Mouse (Mus musculus) megakaryocyte, adult 5-6 weeks (primary cell): ENCODE results near the gene Afg1l. TPM values are rescaled to one million over a fixed set of nuclear protein-coding genes. Genes with fewer than 3 reads are reported as not detected.

Experiments
- ATAC-seq: 2 replicates; pipeline ENCODE4 v1.8.0; 2016; ENCODE audit warnings: mild to moderate bottlenecking, inconsistent platforms; ENCODE audit not compliant: poor library complexity, severe bottlenecking
- total RNA-seq, 2 experiments: library from RNA; stranded (forward) in 1 of 2; stranded (reverse) in 1 of 2; fragments of 153-499, 151-499 nt in 1 of 2; fragments of 221-1000, 200-1000 nt in 1 of 2; gene quantifications; 2 replicates each; pipeline versions ENCODE4 v1.2.3 to v1.2.4; 2015 to 2017

Gene Afg1l
- total RNA-seq, 2 experiments from 2014 or later = 2.8 to 3.3 TPM

GRCm38 (mm10) chr10:42299967-42300366 is 178.4 kb downstream of the Afg1l start:
- no peak for ATAC-seq

GRCm38 (mm10) chr10:42299426-42299825 is 178.9 kb downstream of the Afg1l start:
- no peak for ATAC-seq

GRCm38 (mm10) chr10:42297954-42298353 is 180.4 kb downstream of the Afg1l start:
- no peak for ATAC-seq

GRCm38 (mm10) chr10:42297109-42297508 is 181.3 kb downstream of the Afg1l start:
- no peak for ATAC-seq

GRCm38 (mm10) chr10:42296559-42296958 is 181.8 kb downstream of the Afg1l start:
- no peak for ATAC-seq

- ATAC-seq = no peak
These were observed 183.3 kb downstream of the Afg1l start for GRCm38 (mm10) chr10:42295028-42295427.

- no peak for ATAC-seq
These were observed 184.0 kb downstream of the Afg1l start for GRCm38 (mm10) chr10:42294392-42294791.

GRCm38 (mm10) chr10:42293877-42294276 is 184.5 kb downstream of the Afg1l start:
- ATAC-seq = peak; percentile 79

GRCm38 (mm10) chr10:42291360-42291759 is 187.0 kb downstream of the Afg1l start:
- peak; percentile 69 for ATAC-seq

GRCm38 (mm10) chr10:42287666-42288065 is 190.7 kb downstream of the Afg1l start:
- no peak for ATAC-seq

- no peak for ATAC-seq
These were observed 200.0 kb downstream of the Afg1l start for GRCm38 (mm10) chr10:42278307-42278850.

- peak; percentile 67 for ATAC-seq
These were observed 200.7 kb downstream of the Afg1l start for GRCm38 (mm10) chr10:42277476-42278306.

GRCm38 (mm10) chr10:42276507-42277345 is 201.6 kb downstream of the Afg1l start, which contains the start of gene Foxo3:
Gene Foxo3, minus strand, starts transcription at chr10:42276755.
- ATAC-seq = peak; percentile 53

- peak; percentile 1 for ATAC-seq
These were observed 202.4 kb downstream of the Afg1l start for GRCm38 (mm10) chr10:42275871-42276501.

- ATAC-seq = no peak
These were observed 202.9 kb downstream of the Afg1l start for GRCm38 (mm10) chr10:42275401-42275870.

GRCm38 (mm10) chr10:42274712-42275400 is 203.5 kb downstream of the Afg1l start:
- ATAC-seq = no peak

- ATAC-seq = no peak
These were observed 204.3 kb downstream of the Afg1l start for GRCm38 (mm10) chr10:42273760-42274691.

- no peak for ATAC-seq
These were observed 205.0 kb downstream of the Afg1l start for GRCm38 (mm10) chr10:42273403-42273759.
